Mouse (Mus musculus) layer of hippocampus, adult 11-12 months (tissue): Measurements from ENCODE around the gene Olfr1022.

Source experiments
- DNase-seq: peaks from one replicate; pipeline ENCODE4 v3.0.0; 2022; ENCODE audit warnings: low spot score

Olfr1022 gene

GRCm38 (mm10) chr2:85868294-85868693 lies at the start of gene Olfr1022:
TSS of gene Olfr1022 (plus strand) at chr2:85868594.
- no peak for DNase-seq

- DNase-seq, result no peak
Observed at GRCm38 (mm10) chr2:85845383-85845782, 23.0 kb upstream of the Olfr1022 start, which contains the start of gene Olfr1019. TSS of gene Olfr1019 (minus strand) at chr2:85845483.

DNA sequence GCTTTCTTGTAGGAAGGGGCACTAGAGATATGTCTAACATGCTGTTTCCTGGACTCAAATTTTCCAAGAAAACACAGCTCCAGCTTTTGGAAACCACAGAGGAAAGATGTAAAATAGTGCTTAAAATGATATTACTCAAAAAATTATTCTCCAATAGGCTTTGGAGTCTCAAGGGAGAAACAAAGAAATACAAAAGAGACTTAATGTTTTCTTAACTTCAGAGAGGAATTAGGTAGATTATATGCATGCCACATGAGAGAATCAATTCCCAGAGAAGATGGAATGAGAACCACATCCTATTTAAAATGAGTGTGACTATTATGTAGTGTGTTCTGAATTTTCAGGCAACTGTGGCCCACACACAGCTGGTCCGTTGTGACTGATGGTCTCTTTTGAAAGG lies 21.7 kb upstream of the Olfr1022 start, which contains the start of gene Olfr1020:
TSS of gene Olfr1020 (plus strand) at position 301 of the 400 bp plus-strand sequence.
- no peak for DNase-seq

- DNase-seq, result no peak
Observed at GRCm38 (mm10) chr2:85885340-85885739, 16.9 kb downstream of the Olfr1022 start, which contains the start of gene Olfr1023. TSS of gene Olfr1023 (plus strand) at chr2:85885640.

GRCm38 (mm10) chr2:85904952-85905351 lies 36.6 kb downstream of the Olfr1022 start, which contains the start of gene Olfr1024:
TSS of gene Olfr1024 (minus strand) at chr2:85905052.
- DNase-seq, result no peak

GRCm38 (mm10) chr2:85913197-85913596 lies 44.8 kb downstream of the Olfr1022 start:
- no peak for DNase-seq

DNA sequence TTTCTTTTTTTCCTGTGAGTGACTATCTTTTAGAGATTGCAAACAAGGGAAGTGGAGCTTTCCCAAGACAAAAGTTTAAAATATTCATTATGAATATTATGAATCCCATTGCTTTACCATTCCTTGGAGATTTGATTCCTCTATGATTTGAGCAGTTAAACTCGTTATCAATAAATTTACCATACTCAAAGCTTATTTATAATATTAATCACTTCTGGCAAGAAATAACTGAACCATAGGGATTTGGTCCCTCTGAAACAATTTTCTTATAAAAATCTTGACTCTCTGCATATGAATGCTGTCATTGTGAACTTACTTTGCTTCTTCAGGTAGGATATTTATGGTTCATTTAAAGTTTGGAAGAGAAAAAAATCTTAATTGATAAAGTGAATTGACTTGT lies 46.5 kb downstream of the Olfr1022 start, which contains the start of gene Olfr1025-ps1:
TSS of gene Olfr1025-ps1 (plus strand) at position 301 of the 400 bp plus-strand sequence.
- DNase-seq, result no peak
